Mouse (Mus musculus) neural tube, embryonic 11.5 days (tissue): ENCODE data around the gene Cand1. TPM values are rescaled to one million over a fixed set of nuclear protein-coding genes. Genes with fewer than 3 reads are reported as not detected.

Source experiments
- ATAC-seq: fragments of 200-750 bp; cut with Nextera tagmentation; 2 replicates; pipeline ENCODE4 v1.8.0; 2017; ENCODE audit warnings: moderate number of reproducible peaks, mild to moderate bottlenecking, moderate TSS enrichment, moderate library complexity; ENCODE audit not compliant: insufficient read depth, low FRiP score, low TSS enrichment
- DNase-seq: peaks from one replicate; pipeline ENCODE4 v3.0.0-alpha.2; 2015; ENCODE audit warnings: low spot score
- H3K27ac ChIP-seq: fragments of 300-500 bp; sonication (generic); 2 replicates; pipeline ENCODE4 v1.5.1; 2014; ENCODE audit warnings: low read depth, mild to moderate bottlenecking, low read length
- H3K27me3 ChIP-seq: fragments of 300-500 bp; sonication (generic); 2 replicates; pipeline ENCODE4 v1.6.1; 2014; ENCODE audit warnings: mild to moderate bottlenecking, low read length, mixed read lengths; ENCODE audit not compliant: control insufficient read depth, insufficient read depth
- H3K36me3 ChIP-seq: fragments of 300-500 bp; sonication (generic); 2 replicates; pipeline ENCODE4 v1.6.1; 2014; ENCODE audit warnings: mild to moderate bottlenecking, low read length, moderate library complexity, mixed read lengths; ENCODE audit not compliant: control insufficient read depth, insufficient read depth
- H3K4me1 ChIP-seq: fragments of 300-500 bp; sonication (generic); 2 replicates; pipeline ENCODE4 v1.6.1; 2014; ENCODE audit warnings: low read length, mixed read lengths; ENCODE audit not compliant: control insufficient read depth, insufficient read depth
- H3K4me2 ChIP-seq: fragments of 300-500 bp; sonication (generic); 2 replicates; pipeline ENCODE4 v1.6.1; 2014; ENCODE audit warnings: low read depth, mild to moderate bottlenecking, moderate library complexity
- H3K4me3 ChIP-seq: fragments of 300-500 bp; sonication (generic); 2 replicates; pipeline ENCODE4 v1.5.1; 2014; ENCODE audit warnings: low read depth, low read length
- H3K9ac ChIP-seq: fragments of 300-500 bp; sonication (generic); 2 replicates; pipeline ENCODE4 v1.6.1; 2014; ENCODE audit warnings: mild to moderate bottlenecking, low read length
- H3K9me3 ChIP-seq: fragments of 300-500 bp; sonication (generic); 2 replicates; pipeline ENCODE4 v1.6.1; 2016; ENCODE audit warnings: low read length; ENCODE audit not compliant: control insufficient read depth
- WGBS: fragments of 180-500 bp; shearing (Covaris S2); extraction: QIAGEN DNeasy Blood & Tissue Kit; methylation state at CpG from one replicate; pipeline ENCODE4 v1.1.7; 2014; 5-methylcytosine and 5-hydroxymethylcytosine counted together
- polyA plus RNA-seq: library from polyadenylated mRNA; unstranded; fragments of >200 nt; fragmentation: Nextera tagmentation; extraction: Ambion mirVana; gene quantifications from 2 replicates; pipeline ENCODE4 v1.2.1, GENCODE M21; 2014

Cand1 gene
- polyA plus RNA-seq, 1 experiment from 2014 or later = 131 TPM

- ATAC-seq (no peak), DNase-seq (no peak)
- no peak overlapping the region for H3K4me3 ChIP-seq
- H3K9me3 ChIP-seq = no peaks in the 10 kb centered on the region
- H3K27ac ChIP-seq = no peak overlapping the region
- no peak overlapping the region for H3K9ac ChIP-seq
- WGBS = 13% methylated on average over 3 of the region's 3 CpGs
- no peaks in the 10 kb centered on the region for H3K27me3 ChIP-seq
- no peak overlapping the region for H3K4me2 ChIP-seq
- no peaks in the 10 kb centered on the region for H3K4me1 ChIP-seq
- H3K36me3 ChIP-seq = no peaks in the 10 kb centered on the region
Observed at GRCm38 (mm10) chr10:119167858-119168257, 72.0 kb downstream of the Cand1 start.

- Histone ChIP-seq H3K9ac (no peak overlapping the region), H3K4me2 (no peak overlapping the region), H3K4me1 (no peaks in the 10 kb centered on the region), H3K4me3 (no peak overlapping the region), H3K9me3 (no peaks in the 10 kb centered on the region), H3K27ac (no peak overlapping the region), H3K36me3 (no peaks in the 10 kb centered on the region), H3K27me3 (no peaks in the 10 kb centered on the region)
- ATAC-seq (no peak), DNase-seq (no peak)
- over 99% methylated on average over 10 of the region's 10 CpGs for WGBS
Observed at GRCm38 (mm10) chr10:119165051-119165450, 74.8 kb downstream of the Cand1 start.

- no peak overlapping the region for H3K4me3 ChIP-seq
- no peak for ATAC-seq
- H3K4me1 ChIP-seq = no peaks in the 10 kb centered on the region
- WGBS = 66% methylated on average over 8 of the region's 8 CpGs
- no peaks in the 10 kb centered on the region for H3K27me3 ChIP-seq
- DNase-seq = no peak
- H3K9me3 ChIP-seq = no peaks in the 10 kb centered on the region
- H3K27ac ChIP-seq = no peak overlapping the region
- H3K9ac ChIP-seq = no peak overlapping the region
- no peak overlapping the region for H3K4me2 ChIP-seq
- H3K36me3 ChIP-seq = no peaks in the 10 kb centered on the region
Observed at GRCm38 (mm10) chr10:119161820-119162382, 78.0 kb downstream of the Cand1 start.

GRCm38 (mm10) chr10:119160161-119160560, 79.7 kb downstream of the Cand1 start:
- WGBS = 89% methylated on average over 6 of the region's 6 CpGs
- H3K36me3 ChIP-seq = no peaks in the 10 kb centered on the region
- H3K4me3 ChIP-seq = no peak overlapping the region
- H3K9ac ChIP-seq = no peak overlapping the region
- ATAC-seq = no peak
- no peak overlapping the region for H3K4me2 ChIP-seq
- H3K27me3 ChIP-seq = no peaks in the 10 kb centered on the region
- H3K9me3 ChIP-seq = no peaks in the 10 kb centered on the region
- no peak for DNase-seq
- no peaks in the 10 kb centered on the region for H3K4me1 ChIP-seq
- H3K27ac ChIP-seq = no peak overlapping the region

GRCm38 (mm10) chr10:119149261-119149660, 90.6 kb downstream of the Cand1 start:
- Histone ChIP-seq H3K27ac (no peak overlapping the region), H3K4me2 (no peak overlapping the region), H3K4me3 (no peak overlapping the region), H3K4me1 (no peaks in the 10 kb centered on the region), H3K36me3 (no peaks in the 10 kb centered on the region), H3K9ac (no peak overlapping the region), H3K9me3 (no peaks in the 10 kb centered on the region), H3K27me3 (no peaks in the 10 kb centered on the region)
- WGBS = 80% methylated on average over 4 of the region's 4 CpGs
- no peak for ATAC-seq
- DNase-seq = no peak

Other genes with a start within 250 kb of the Cand1 start
- gene Grip1, start 213.8 kb upstream of the Cand1 start, polyA plus RNA-seq = 16.1 and 16.2 TPM in 2 replicates